Mouse (Mus musculus) cerebellum, adult 2 months (tissue): ENCODE data around the gene Garnl3.

Experiments
- CTCF ChIP-seq: fragments of 200-500 bp; IDR thresholded peaks from 2 replicates; pipeline ENCODE4 v1.5.1; 2011; ENCODE audit warnings: low read depth, mild to moderate bottlenecking, control low read depth, low read length, moderate library complexity, borderline replicate concordance; ENCODE audit not compliant: insufficient read depth
- POLR2A ChIP-seq: fragments of 200-500 bp; IDR thresholded peaks from 2 replicates; pipeline ENCODE4 v1.6.1; 2011; ENCODE audit warnings: low read length, control low read depth, borderline replicate concordance; ENCODE audit not compliant: insufficient read depth

DNA sequence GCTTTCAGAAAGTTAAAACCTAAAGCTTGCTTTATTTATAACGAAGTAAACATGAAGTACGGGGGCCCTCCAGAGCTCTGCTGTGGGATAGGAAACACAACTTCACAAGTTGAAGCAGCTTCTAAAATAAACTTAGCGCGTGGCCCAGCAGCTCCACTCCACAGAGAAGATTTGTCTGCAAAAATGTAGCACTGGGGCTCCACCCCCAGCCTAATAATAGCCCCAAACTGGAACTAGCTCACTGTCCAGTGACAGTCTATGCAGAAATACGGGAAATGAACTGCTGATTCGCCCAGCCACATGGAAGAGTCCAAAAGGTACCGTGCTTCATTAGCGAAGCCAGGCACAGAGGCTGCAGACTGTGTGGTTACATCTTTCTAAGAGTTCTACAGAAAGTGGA is 162.1 kb downstream of the Garnl3 start:
- no peak for TF ChIP-seq CTCF
- no peak for TF ChIP-seq POLR2A
